Mouse (Mus musculus): Measurements from ENCODE around the gene Rrh.

DNA sequence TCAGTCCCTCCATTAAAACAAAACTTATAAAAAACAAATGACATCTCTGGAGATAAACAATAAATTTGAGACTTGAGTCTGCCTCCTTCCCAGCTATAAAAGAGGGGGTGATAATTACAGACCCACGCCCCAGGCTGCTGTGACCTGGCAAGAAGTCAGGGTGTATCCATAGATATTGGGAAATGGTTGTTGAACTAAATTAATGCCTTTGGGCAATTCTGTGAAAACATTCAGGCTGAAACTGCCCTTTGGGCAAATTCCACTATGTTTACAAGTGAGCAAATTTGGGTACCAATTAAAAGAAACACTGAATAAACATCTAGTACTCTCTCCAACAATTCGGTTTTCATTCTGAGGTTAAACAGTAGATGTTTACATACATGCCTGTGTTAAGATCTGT lies 23.4 kb downstream of the Rrh start:
- TF ChIP-seq CTCF (IDR thresholded peaks at IDR 0.05; ENCODE audit: low read depth) (no peak), EP300 (IDR thresholded peaks at IDR 0.05; ENCODE audit: low read depth) (no peak)

Data from liver, embryonic 14.5 days (tissue).